Mouse (Mus musculus) forebrain, embryonic 15.5 days (tissue): ENCODE data around the gene Atp11a. TPM values are rescaled to one million over a fixed set of nuclear protein-coding genes. Genes with fewer than 3 reads are reported as not detected.
A peak's percentile ranks its signal among the peaks of the same experiment; 100 is the strongest.

Source experiments
- ATAC-seq: fragments of 200-750 bp; cut with Nextera tagmentation; replicated peaks from 2 replicates; pipeline ENCODE4 v1.8.0; 2017; ENCODE audit warnings: mild to moderate bottlenecking, moderate TSS enrichment, moderate library complexity
- H3K27ac ChIP-seq: fragments of 300-500 bp; sonication (generic); replicated peaks from 2 replicates; pipeline ENCODE4 v1.5.1; 2015; ENCODE audit warnings: mild to moderate bottlenecking, inconsistent platforms
- H3K27me3 ChIP-seq: fragments of 300-500 bp; sonication (generic); 2 replicates; pipeline ENCODE4 v1.6.1; 2015; ENCODE audit warnings: inconsistent platforms
- H3K36me3 ChIP-seq: fragments of 300-500 bp; sonication (generic); 2 replicates; pipeline ENCODE4 v1.6.1; 2015; ENCODE audit warnings: mild to moderate bottlenecking, inconsistent platforms
- H3K4me1 ChIP-seq: fragments of 300-500 bp; sonication (generic); 2 replicates; pipeline ENCODE4 v1.6.1; 2015; ENCODE audit warnings: inconsistent platforms
- H3K4me2 ChIP-seq: fragments of 300-500 bp; sonication (generic); replicated peaks from 2 replicates; pipeline ENCODE4 v1.6.1; 2015; ENCODE audit warnings: mild to moderate bottlenecking, inconsistent platforms
- H3K4me3 ChIP-seq: fragments of 300-500 bp; sonication (generic); 2 replicates; pipeline ENCODE4 v1.5.1; 2015; ENCODE audit warnings: mild to moderate bottlenecking, inconsistent platforms
- H3K9ac ChIP-seq: fragments of 300-500 bp; sonication (generic); replicated peaks from 2 replicates; pipeline ENCODE4 v1.6.1; 2015; ENCODE audit warnings: mild to moderate bottlenecking, inconsistent platforms
- H3K9me3 ChIP-seq: fragments of 300-500 bp; sonication (generic); 2 replicates; pipeline ENCODE4 v1.6.1; 2016; ENCODE audit warnings: inconsistent platforms
- WGBS: fragments of 180-500 bp; shearing (Covaris S2); methylation state at CpG from one replicate; pipeline ENCODE4 v1.1.7; 2015; ENCODE audit warnings: mixed read lengths; 5-methylcytosine and 5-hydroxymethylcytosine counted together
- polyA plus RNA-seq: library from polyadenylated mRNA; unstranded; fragments of >200 nt; fragmentation: Nextera tagmentation; extraction: Ambion mirVana; gene quantifications from 2 replicates; pipeline ENCODE4 v1.2.1, GENCODE M21; 2015

Atp11a gene
- polyA plus RNA-seq, 1 experiment from 2014 or later = 15.7 TPM

- Histone ChIP-seq H3K4me2 (no peak overlapping the region), H3K27me3 (no peaks in the 10 kb centered on the region), H3K9me3 (no peaks in the 10 kb centered on the region), H3K27ac (no peak overlapping the region), H3K4me1 (no peaks in the 10 kb centered on the region), H3K9ac (no peak overlapping the region), H3K4me3 (no peak overlapping the region), H3K36me3 (peaks cover 5% of the 10 kb centered on the region)
- 88% methylated on average over 3 of the region's 3 CpGs for WGBS
- ATAC-seq = no peak
These were observed 106.2 kb downstream of the Atp11a start for GRCm38 (mm10) chr8:12863061-12863460.

GRCm38 (mm10) chr8:12863608-12864007, 106.8 kb downstream of the Atp11a start:
- 82% methylated on average over 14 of the region's 14 CpGs for WGBS

GRCm38 (mm10) chr8:12865790-12866189, 109.0 kb downstream of the Atp11a start:
- Histone ChIP-seq H3K9ac (no peak overlapping the region), H3K4me1 (no peaks in the 10 kb centered on the region), H3K9me3 (no peaks in the 10 kb centered on the region), H3K4me3 (no peak overlapping the region), H3K4me2 (no peak overlapping the region), H3K27me3 (no peaks in the 10 kb centered on the region), H3K27ac (no peak overlapping the region), H3K36me3 (no peaks in the 10 kb centered on the region; the same call in 1 of the 2 replicates)
- 70% methylated on average over 6 of the region's 6 CpGs for WGBS
- no peak for ATAC-seq

More at GRCm38 (mm10) chr8:12863608-12864007, 106.8 kb downstream of the Atp11a start:
- Histone ChIP-seq H3K27ac (no peak overlapping the region), H3K27me3 (no peaks in the 10 kb centered on the region), H3K4me3 (no peak overlapping the region), H3K36me3 (peaks cover 5% of the 10 kb centered on the region), H3K4me1 (no peaks in the 10 kb centered on the region), H3K9ac (no peak overlapping the region), H3K4me2 (no peak overlapping the region), H3K9me3 (no peaks in the 10 kb centered on the region)
- no peak for ATAC-seq

- no peak for ATAC-seq
- H3K4me1 ChIP-seq = peaks cover 20% of the 10 kb centered on the region
- no peak overlapping the region for H3K9ac ChIP-seq
- H3K4me2 ChIP-seq = no peak overlapping the region
- no peaks in the 10 kb centered on the region for H3K9me3 ChIP-seq
- no peak overlapping the region for H3K4me3 ChIP-seq
- H3K27me3 ChIP-seq = no peaks in the 10 kb centered on the region
- no peak overlapping the region for H3K27ac ChIP-seq
- no peaks in the 10 kb centered on the region for H3K36me3 ChIP-seq
- WGBS = 70% methylated on average over 3 of the region's 3 CpGs
These were observed 112.8 kb downstream of the Atp11a start for GRCm38 (mm10) chr8:12869661-12870060.

- H3K4me3 ChIP-seq = no peak overlapping the region
- no peaks in the 10 kb centered on the region for H3K9me3 ChIP-seq
- H3K4me2 ChIP-seq = no peak overlapping the region
- WGBS = 86% methylated on average over 5 of the region's 5 CpGs
- no peak for ATAC-seq
- no peak overlapping the region for H3K9ac ChIP-seq
- H3K36me3 ChIP-seq = no peaks in the 10 kb centered on the region
- H3K27me3 ChIP-seq = no peaks in the 10 kb centered on the region
- peak overlapping the region; percentile 65 for H3K27ac ChIP-seq
- H3K4me1 ChIP-seq = peaks cover 28% of the 10 kb centered on the region
These were observed 113.8 kb downstream of the Atp11a start for GRCm38 (mm10) chr8:12870656-12871055.

GRCm38 (mm10) chr8:12871461-12871860, 114.6 kb downstream of the Atp11a start:
- H3K36me3 ChIP-seq = no peaks in the 10 kb centered on the region
- peak overlapping the region; percentile 65 for H3K27ac ChIP-seq
- ATAC-seq = no peak
- no peaks in the 10 kb centered on the region for H3K27me3 ChIP-seq
- H3K4me2 ChIP-seq = no peak overlapping the region
- no peak overlapping the region for H3K4me3 ChIP-seq
- H3K9ac ChIP-seq = 0 out of 2 replicates have a peak overlapping the region, but pooled peaks have one; percentile 14
- H3K4me1 ChIP-seq = peaks cover 36% of the 10 kb centered on the region
- under 1% methylated on average over 5 of the region's 5 CpGs for WGBS
- H3K9me3 ChIP-seq = no peaks in the 10 kb centered on the region

- Histone ChIP-seq H3K36me3 (no peaks in the 10 kb centered on the region), H3K9me3 (no peaks in the 10 kb centered on the region), H3K4me1 (peaks cover 44% of the 10 kb centered on the region), H3K27me3 (no peaks in the 10 kb centered on the region), H3K4me2 (peak overlapping the region; percentile 75), H3K4me3 (peak overlapping the region; percentile 63), H3K9ac (peak overlapping the region; percentile 66), H3K27ac (no peak overlapping the region)
- peak; percentile 6 for ATAC-seq
- 8% methylated on average over 9 of the region's 9 CpGs for WGBS
These were observed 116.2 kb downstream of the Atp11a start for GRCm38 (mm10) chr8:12872983-12873356.

- Histone ChIP-seq H3K27ac (peak within 1 kb of the TSS; percentile 84), H3K9me3 (no peaks in the 10 kb centered on the region), H3K9ac (peak within 1 kb of the TSS; percentile 66), H3K4me3 (peak within 1 kb of the TSS; percentile 63), H3K4me2 (peak within 1 kb of the TSS; percentile 75), H3K27me3 (no peaks in the 10 kb centered on the region), H3K36me3 (no peaks in the 10 kb centered on the region), H3K4me1 (peaks cover 44% of the 10 kb centered on the region)
- 1% methylated on average over 30 of the region's 30 CpGs for WGBS
- peak; percentile 78 for ATAC-seq
These were observed 116.7 kb downstream of the Atp11a start, which contains the start of gene Mcf2l for GRCm38 (mm10) chr8:12873357-12874046. TSS of gene Mcf2l (plus strand) at chr8:12873806.

GRCm38 (mm10) chr8:12874194-12874791, 117.5 kb downstream of the Atp11a start:
- no peaks in the 10 kb centered on the region for H3K9me3 ChIP-seq
- H3K27ac ChIP-seq = peak overlapping the region; percentile 84
- peaks cover 44% of the 10 kb centered on the region for H3K4me1 ChIP-seq
- peak overlapping the region; percentile 75 for H3K4me2 ChIP-seq
- peak overlapping the region; percentile 66 for H3K9ac ChIP-seq
- H3K36me3 ChIP-seq = no peaks in the 10 kb centered on the region
- peak; percentile 47 for ATAC-seq
- peak overlapping the region; percentile 63 for H3K4me3 ChIP-seq
- H3K27me3 ChIP-seq = no peaks in the 10 kb centered on the region
- WGBS = 8% methylated on average over 8 of the region's 8 CpGs

- H3K4me3 ChIP-seq = no peak overlapping the region
- H3K4me1 ChIP-seq = peaks cover 44% of the 10 kb centered on the region
- no peaks in the 10 kb centered on the region for H3K27me3 ChIP-seq
- peak overlapping the region; percentile 75 for H3K4me2 ChIP-seq
- WGBS = 68% methylated on average over 4 of the region's 4 CpGs
- H3K9me3 ChIP-seq = no peaks in the 10 kb centered on the region
- no peak overlapping the region for H3K9ac ChIP-seq
- no peak for ATAC-seq
- no peak overlapping the region for H3K27ac ChIP-seq
- no peaks in the 10 kb centered on the region for H3K36me3 ChIP-seq
These were observed 118.2 kb downstream of the Atp11a start for GRCm38 (mm10) chr8:12874971-12875370.

- H3K9me3 ChIP-seq = no peaks in the 10 kb centered on the region
- WGBS = 86% methylated on average over 6 of the region's 6 CpGs
- ATAC-seq = no peak
- H3K4me1 ChIP-seq = peaks cover 36% of the 10 kb centered on the region
- no peak overlapping the region for H3K27ac ChIP-seq
- no peak overlapping the region for H3K4me3 ChIP-seq
- no peak overlapping the region for H3K4me2 ChIP-seq
- H3K9ac ChIP-seq = no peak overlapping the region
- 0 out of 2 replicates have a peak, but pooled peaks cover 3% of the 10 kb centered on the region for H3K36me3 ChIP-seq
- H3K27me3 ChIP-seq = no peaks in the 10 kb centered on the region
These were observed 120.3 kb downstream of the Atp11a start for GRCm38 (mm10) chr8:12877126-12877525.

GRCm38 (mm10) chr8:12880163-12880562, 123.3 kb downstream of the Atp11a start:
- ATAC-seq = no peak
- Histone ChIP-seq H3K36me3 (peaks cover 12% of the 10 kb centered on the region; the same call in 1 of the 2 replicates), H3K4me1 (peaks cover 19% of the 10 kb centered on the region)

More at GRCm38 (mm10) chr8:12880163-12880562, 123.3 kb downstream of the Atp11a start:
- Histone ChIP-seq H3K27ac (no peak overlapping the region), H3K9ac (no peak overlapping the region), H3K27me3 (no peaks in the 10 kb centered on the region), H3K4me2 (no peak overlapping the region), H3K9me3 (no peaks in the 10 kb centered on the region), H3K4me3 (no peak overlapping the region)
- 93% methylated on average over 6 of the region's 6 CpGs for WGBS
